Mouse (Mus musculus): Measurements from ENCODE around the gene Snap29.

DNA sequence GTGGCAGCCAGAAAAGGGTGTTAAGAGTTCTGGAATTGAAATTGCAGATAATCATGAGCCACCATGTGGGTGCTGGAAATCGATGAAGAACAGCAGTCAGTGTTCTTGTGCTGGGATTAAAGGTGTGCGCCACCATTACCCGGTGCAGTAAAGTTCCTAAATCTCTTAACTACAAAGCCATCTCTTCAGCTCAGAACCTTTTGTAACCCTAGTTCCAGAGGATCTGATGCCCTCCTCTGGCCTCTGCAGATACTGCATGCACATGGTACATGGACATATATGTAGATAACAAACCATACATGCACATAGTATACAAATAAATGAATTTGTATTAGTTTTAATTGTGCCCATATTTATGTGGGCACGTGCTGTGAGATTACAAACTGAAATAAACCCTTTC is 54.5 kb downstream of the Snap29 start:
- TF ChIP-seq POLR2A (IDR thresholded peaks at IDR 0.05; ENCODE audit: control insufficient read depth, low read depth, low read length), result no peak
- TF ChIP-seq CTCF (IDR thresholded peaks at IDR 0.05; ENCODE audit: control insufficient read depth, insufficient read depth, insufficient replicate concordance, low read depth, low read length), result no peak

Measured in testis, adult 2 months (tissue).